Mouse (Mus musculus) liver, postnatal 0 days (tissue): ENCODE results near the gene Smarcc2.

ENCODE experiments used
- CTCF ChIP-seq: sonication (generic); IDR thresholded peaks from 2 replicates; pipeline ENCODE4 v1.5.1; 2016; ENCODE audit warnings: antibody characterized with exemption, low read depth
- EP300 ChIP-seq: IDR thresholded peaks from 2 replicates; pipeline ENCODE4 v1.6.1; 2016; ENCODE audit warnings: antibody characterized with exemption, low read depth, mild to moderate bottlenecking

- TF ChIP-seq CTCF = no peak
- no peak for TF ChIP-seq EP300
Observed at GRCm38 (mm10) chr10:128491495-128491894, 32.4 kb downstream of the Smarcc2 start.
